Mouse (Mus musculus) bone marrow macrophage, adult 2 months (primary cell): ENCODE measurements at regions not wholly inside any gene's neighbourhood (a gene's known extent, or its start where the extent isn't known, plus 50 kb on each side); places are given as distances from the start of the nearest gene placed in this dataset.

Source experiments
- CTCF ChIP-seq: IDR thresholded peaks from 2 replicates; pipeline ENCODE4 v1.5.1; 2012; ENCODE audit warnings: low read depth, mild to moderate bottlenecking, low read length, moderate library complexity
- POLR2A ChIP-seq: IDR thresholded peaks from 2 replicates; pipeline ENCODE4 v1.6.1; 2012; ENCODE audit warnings: mild to moderate bottlenecking, low read depth, low read length, borderline replicate concordance

DNA sequence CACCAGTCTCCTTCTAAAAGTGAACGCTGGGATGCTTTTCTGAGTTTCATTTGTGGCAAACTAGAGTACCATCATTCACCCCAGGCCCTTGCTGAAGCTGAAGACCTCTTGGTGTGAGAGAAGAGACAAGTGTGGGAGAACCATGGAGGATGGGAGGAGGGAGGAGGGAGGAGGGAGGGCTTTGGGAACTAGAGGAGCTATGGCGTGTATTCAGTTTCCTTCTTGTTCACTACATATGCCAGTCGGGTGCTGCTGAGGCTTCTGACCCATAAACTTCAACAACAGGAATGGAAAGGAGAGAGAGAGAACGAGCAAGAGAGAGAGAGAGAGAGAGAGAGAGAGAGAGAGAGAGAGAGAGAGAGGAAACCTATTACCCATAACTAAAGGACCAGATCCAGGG lies 452.1 kb downstream of the Rps24 start:
- no peak for TF ChIP-seq CTCF
- no peak for TF ChIP-seq POLR2A
